Mouse (Mus musculus): ENCODE results near the gene Fn1. TPM values are rescaled to one million over a fixed set of nuclear protein-coding genes. Genes with fewer than 3 reads are reported as not detected.

The Fn1 gene
- polyA plus RNA-seq, 1 experiment from 2014 or later = 184 TPM

GRCm38 (mm10) chr1:71681306-71681705, 28.3 kb upstream of the Fn1 start:
- Histone ChIP-seq H3K4me1 (ENCODE audit: control insufficient read depth, low read depth, low read length) (no peaks in the 10 kb centered on the region; the same call in 1 of the 2 replicates), H3K9me3 (replicated peaks; ENCODE audit: control insufficient read depth, low read length) (no peaks in the 10 kb centered on the region), H3K27ac (ENCODE audit: low read length) (no peak overlapping the region), H3K4me2 (ENCODE audit: low read depth, low read length) (no peak overlapping the region), H3K9ac (ENCODE audit: low read depth, low read length) (no peak overlapping the region), H3K4me3 (ENCODE audit: low read depth, low read length) (no peak overlapping the region), H3K36me3 (ENCODE audit: control insufficient read depth, insufficient read depth) (no peaks in the 10 kb centered on the region), H3K27me3 (ENCODE audit: control insufficient read depth, insufficient read depth, low read depth, low read length) (no peaks in the 10 kb centered on the region)
- peak; percentile 72 for ATAC-seq (ENCODE audit: low read depth)
- WGBS (ENCODE audit: insufficient replicate concordance) = 13% methylated on average over 2 of the region's 2 CpGs

GRCm38 (mm10) chr1:71680046-71680672, 27.2 kb upstream of the Fn1 start:
- H3K4me3 ChIP-seq (ENCODE audit: low read depth, low read length) = no peak overlapping the region
- no peak overlapping the region for H3K9ac ChIP-seq (ENCODE audit: low read depth, low read length)
- H3K27ac ChIP-seq (ENCODE audit: low read length) = no peak overlapping the region
- no peaks in the 10 kb centered on the region; the same call in 1 of the 2 replicates for H3K4me1 ChIP-seq (ENCODE audit: control insufficient read depth, low read depth, low read length)
- no peaks in the 10 kb centered on the region for H3K27me3 ChIP-seq (ENCODE audit: control insufficient read depth, insufficient read depth, low read depth, low read length)
- H3K9me3 ChIP-seq (replicated peaks; ENCODE audit: control insufficient read depth, low read length) = no peaks in the 10 kb centered on the region
- no peak for ATAC-seq (ENCODE audit: low read depth)
- H3K36me3 ChIP-seq (ENCODE audit: control insufficient read depth, insufficient read depth) = no peaks in the 10 kb centered on the region
- WGBS (ENCODE audit: insufficient replicate concordance) = 72% methylated on average over 8 of the region's 8 CpGs
- H3K4me2 ChIP-seq (ENCODE audit: low read depth, low read length) = no peak overlapping the region

GRCm38 (mm10) chr1:71675420-71675819, 22.4 kb upstream of the Fn1 start:
- no peak for ATAC-seq (ENCODE audit: low read depth)
- 38% methylated on average over 2 of the region's 2 CpGs for WGBS (ENCODE audit: insufficient replicate concordance)
- H3K4me1 ChIP-seq (ENCODE audit: control insufficient read depth, low read depth, low read length) = no peaks in the 10 kb centered on the region
- H3K27ac ChIP-seq (ENCODE audit: low read length) = no peak overlapping the region
- H3K36me3 ChIP-seq (ENCODE audit: control insufficient read depth, insufficient read depth) = no peaks in the 10 kb centered on the region
- no peak overlapping the region for H3K9ac ChIP-seq (ENCODE audit: low read depth, low read length)
- no peaks in the 10 kb centered on the region for H3K9me3 ChIP-seq (replicated peaks; ENCODE audit: control insufficient read depth, low read length)
- no peak overlapping the region for H3K4me3 ChIP-seq (ENCODE audit: low read depth, low read length)
- H3K27me3 ChIP-seq (ENCODE audit: control insufficient read depth, insufficient read depth, low read depth, low read length) = no peaks in the 10 kb centered on the region
- H3K4me2 ChIP-seq (ENCODE audit: low read depth, low read length) = no peak overlapping the region

- no peak overlapping the region for H3K4me2 ChIP-seq (ENCODE audit: low read depth, low read length)
- no peaks in the 10 kb centered on the region for H3K36me3 ChIP-seq (ENCODE audit: control insufficient read depth, insufficient read depth)
- ATAC-seq (ENCODE audit: low read depth) = no peak
- 66% methylated on average over 4 of the region's 4 CpGs for WGBS (ENCODE audit: insufficient replicate concordance)
- no peak overlapping the region for H3K4me3 ChIP-seq (ENCODE audit: low read depth, low read length)
- H3K27ac ChIP-seq (ENCODE audit: low read length) = no peak overlapping the region
- H3K9ac ChIP-seq (ENCODE audit: low read depth, low read length) = no peak overlapping the region
- H3K9me3 ChIP-seq (replicated peaks; ENCODE audit: control insufficient read depth, low read length) = no peaks in the 10 kb centered on the region
- no peaks in the 10 kb centered on the region for H3K27me3 ChIP-seq (ENCODE audit: control insufficient read depth, insufficient read depth, low read depth, low read length)
- no peaks in the 10 kb centered on the region for H3K4me1 ChIP-seq (ENCODE audit: control insufficient read depth, low read depth, low read length)
Measured at GRCm38 (mm10) chr1:71674274-71674673, 21.3 kb upstream of the Fn1 start.

- Histone ChIP-seq H3K9me3 (replicated peaks; ENCODE audit: control insufficient read depth, low read length) (no peaks in the 10 kb centered on the region), H3K4me2 (ENCODE audit: low read depth, low read length) (no peak overlapping the region), H3K4me1 (ENCODE audit: control insufficient read depth, low read depth, low read length) (no peaks in the 10 kb centered on the region), H3K27ac (ENCODE audit: low read length) (no peak overlapping the region), H3K36me3 (ENCODE audit: control insufficient read depth, insufficient read depth) (no peaks in the 10 kb centered on the region), H3K27me3 (ENCODE audit: control insufficient read depth, insufficient read depth, low read depth, low read length) (no peaks in the 10 kb centered on the region), H3K9ac (ENCODE audit: low read depth, low read length) (no peak overlapping the region), H3K4me3 (ENCODE audit: low read depth, low read length) (no peak overlapping the region)
- no peak for ATAC-seq (ENCODE audit: low read depth)
- WGBS (ENCODE audit: insufficient replicate concordance) = 22% methylated on average over 3 of the region's 3 CpGs
Measured at GRCm38 (mm10) chr1:71673398-71673910, 20.5 kb upstream of the Fn1 start.

GRCm38 (mm10) chr1:71672346-71672745, 19.3 kb upstream of the Fn1 start:
- H3K27ac ChIP-seq (ENCODE audit: low read length) = no peak overlapping the region
- no peak overlapping the region for H3K9ac ChIP-seq (ENCODE audit: low read depth, low read length)
- H3K27me3 ChIP-seq (ENCODE audit: control insufficient read depth, insufficient read depth, low read depth, low read length) = no peaks in the 10 kb centered on the region
- no peak for ATAC-seq (ENCODE audit: low read depth)
- no peaks in the 10 kb centered on the region for H3K36me3 ChIP-seq (ENCODE audit: control insufficient read depth, insufficient read depth)
- H3K4me3 ChIP-seq (ENCODE audit: low read depth, low read length) = no peak overlapping the region
- 57% methylated on average over 3 of the region's 3 CpGs for WGBS (ENCODE audit: insufficient replicate concordance)
- H3K4me1 ChIP-seq (ENCODE audit: control insufficient read depth, low read depth, low read length) = no peaks in the 10 kb centered on the region
- H3K4me2 ChIP-seq (ENCODE audit: low read depth, low read length) = no peak overlapping the region
- H3K9me3 ChIP-seq (replicated peaks; ENCODE audit: control insufficient read depth, low read length) = no peaks in the 10 kb centered on the region

GRCm38 (mm10) chr1:71663242-71663641, 10.2 kb upstream of the Fn1 start:
- WGBS (ENCODE audit: insufficient replicate concordance) = 71% methylated on average over 6 of the region's 6 CpGs
- Histone ChIP-seq H3K27ac (ENCODE audit: low read length) (no peak overlapping the region), H3K4me2 (ENCODE audit: low read depth, low read length) (no peak overlapping the region), H3K27me3 (ENCODE audit: control insufficient read depth, insufficient read depth, low read depth, low read length) (no peaks in the 10 kb centered on the region), H3K4me3 (ENCODE audit: low read depth, low read length) (no peak overlapping the region), H3K36me3 (ENCODE audit: control insufficient read depth, insufficient read depth) (no peaks in the 10 kb centered on the region), H3K4me1 (ENCODE audit: control insufficient read depth, low read depth, low read length) (no peaks in the 10 kb centered on the region), H3K9me3 (replicated peaks; ENCODE audit: control insufficient read depth, low read length) (no peaks in the 10 kb centered on the region), H3K9ac (ENCODE audit: low read depth, low read length) (no peak overlapping the region)
- no peak for ATAC-seq (ENCODE audit: low read depth)

- Histone ChIP-seq H3K9ac (ENCODE audit: low read depth, low read length) (no peak overlapping the region), H3K27ac (ENCODE audit: low read length) (no peak overlapping the region), H3K27me3 (ENCODE audit: control insufficient read depth, insufficient read depth, low read depth, low read length) (peaks cover 8% of the 10 kb centered on the region), H3K4me1 (ENCODE audit: control insufficient read depth, low read depth, low read length) (no peaks in the 10 kb centered on the region), H3K9me3 (replicated peaks; ENCODE audit: control insufficient read depth, low read length) (no peaks in the 10 kb centered on the region), H3K4me3 (ENCODE audit: low read depth, low read length) (no peak overlapping the region), H3K4me2 (ENCODE audit: low read depth, low read length) (no peak overlapping the region), H3K36me3 (ENCODE audit: control insufficient read depth, insufficient read depth) (no peaks in the 10 kb centered on the region)
- 65% methylated on average over 6 of the region's 6 CpGs for WGBS (ENCODE audit: insufficient replicate concordance)
- no peak for ATAC-seq (ENCODE audit: low read depth)
Measured at GRCm38 (mm10) chr1:71658632-71659031, 5.6 kb upstream of the Fn1 start.

- H3K9ac ChIP-seq (ENCODE audit: low read depth, low read length) = no peak overlapping the region
- 56% methylated on average over 6 of the region's 6 CpGs for WGBS (ENCODE audit: insufficient replicate concordance)
Measured at GRCm38 (mm10) chr1:71656309-71656708, 3.3 kb upstream of the Fn1 start.

More at GRCm38 (mm10) chr1:71656309-71656708, 3.3 kb upstream of the Fn1 start:
- ATAC-seq (ENCODE audit: low read depth) = no peak
- H3K4me2 ChIP-seq (ENCODE audit: low read depth, low read length) = no peak overlapping the region
- no peak overlapping the region for H3K27ac ChIP-seq (ENCODE audit: low read length)
- no peak overlapping the region for H3K4me3 ChIP-seq (ENCODE audit: low read depth, low read length)
- no peaks in the 10 kb centered on the region for H3K9me3 ChIP-seq (replicated peaks; ENCODE audit: control insufficient read depth, low read length)
- H3K4me1 ChIP-seq (ENCODE audit: control insufficient read depth, low read depth, low read length) = no peaks in the 10 kb centered on the region
- H3K36me3 ChIP-seq (ENCODE audit: control insufficient read depth, insufficient read depth) = no peaks in the 10 kb centered on the region
- peaks cover 25% of the 10 kb centered on the region for H3K27me3 ChIP-seq (ENCODE audit: control insufficient read depth, insufficient read depth, low read depth, low read length)

All from liver, embryonic 16.5 days (tissue).